Mouse (Mus musculus) testis, postnatal 10 days (tissue): Measurements from ENCODE around the gene Cog5.

Experiments
- DNase-seq: peaks from one replicate; pipeline ENCODE4 v3.0.0; 2021; ENCODE audit warnings: low spot score

The Cog5 gene

DNA sequence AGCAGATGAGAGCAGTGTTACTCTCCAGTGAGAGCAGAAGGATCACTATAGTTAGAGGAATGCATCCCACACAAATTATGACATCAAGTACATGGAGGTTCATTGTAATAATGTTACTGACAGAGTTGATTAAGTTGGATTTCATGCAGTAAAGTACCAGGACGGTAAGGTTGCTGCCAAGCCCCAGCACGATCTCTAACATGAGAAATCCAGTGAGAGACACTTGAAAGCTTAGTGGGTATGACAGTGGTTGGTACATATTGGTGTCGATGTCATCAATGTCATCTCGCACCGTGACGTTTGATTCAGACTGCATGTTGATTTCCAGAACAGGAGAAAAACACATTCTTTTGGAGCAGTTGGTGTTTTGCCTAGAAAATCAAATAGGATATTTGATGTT lies 55.0 kb downstream of the Cog5 start:
- no peak for DNase-seq

DNA sequence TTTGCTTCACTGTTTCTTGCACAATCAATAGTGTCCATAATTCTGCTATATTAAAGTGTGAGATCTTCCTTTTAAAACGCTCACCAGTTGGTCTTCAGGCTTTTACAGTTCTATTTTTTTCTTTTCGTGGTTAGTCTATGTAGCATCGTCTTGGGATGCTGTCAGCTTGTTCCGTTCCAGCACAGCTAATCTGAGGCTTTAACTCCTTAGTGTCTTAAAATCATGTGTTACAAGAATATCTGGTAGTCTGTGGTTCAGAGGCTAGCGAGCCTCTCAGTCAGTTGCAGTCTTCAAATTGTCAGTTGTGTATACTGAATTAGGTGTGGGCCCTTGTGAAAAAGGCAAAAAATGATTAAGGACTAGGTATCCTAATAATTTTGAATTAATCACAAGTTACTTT lies 57.6 kb downstream of the Cog5 start:
- no peak for DNase-seq

DNA sequence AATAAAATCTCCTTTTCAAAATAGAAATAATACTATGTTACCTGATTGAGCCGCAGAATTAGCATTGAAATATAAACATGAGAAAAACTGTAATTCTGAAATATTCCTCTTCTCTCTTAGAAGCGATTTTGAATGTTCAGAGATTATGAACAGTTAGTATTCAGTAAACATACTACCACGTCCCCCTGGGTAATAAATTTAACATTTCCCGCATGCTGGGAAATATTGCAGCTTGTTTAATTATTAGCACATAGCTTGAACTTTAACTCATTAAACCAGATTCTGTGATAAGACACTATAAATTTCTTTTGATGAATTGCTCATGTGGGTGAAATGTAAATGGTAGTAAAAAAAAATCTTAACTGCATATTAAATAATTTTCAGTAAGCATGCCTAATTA lies 58.1 kb downstream of the Cog5 start:
- DNase-seq, result no peak

DNA sequence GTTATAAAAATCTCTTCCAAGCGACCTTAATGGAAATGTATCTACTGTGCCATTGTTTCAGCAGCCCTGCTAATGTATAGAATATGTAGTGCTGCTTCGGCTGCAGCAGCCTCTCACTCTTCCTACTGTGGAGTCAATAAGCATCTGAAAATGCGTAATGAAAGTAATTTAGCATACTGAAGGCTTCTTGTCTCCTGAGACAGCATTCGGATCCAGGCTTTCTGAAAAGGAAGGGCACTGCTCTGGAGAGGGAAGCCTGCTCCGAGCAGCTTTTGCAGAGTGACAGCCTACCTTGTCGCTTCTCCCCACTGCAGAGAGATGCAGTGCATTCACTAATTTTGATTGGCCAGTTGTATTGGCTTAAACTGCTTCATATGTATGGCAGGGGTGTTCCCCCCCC lies 58.9 kb downstream of the Cog5 start, which contains the start of gene Gpr22:
Gene Gpr22, minus strand, starts transcription at position 348 of the 400 bp plus-strand sequence.
- DNase-seq, result no peak

DNA sequence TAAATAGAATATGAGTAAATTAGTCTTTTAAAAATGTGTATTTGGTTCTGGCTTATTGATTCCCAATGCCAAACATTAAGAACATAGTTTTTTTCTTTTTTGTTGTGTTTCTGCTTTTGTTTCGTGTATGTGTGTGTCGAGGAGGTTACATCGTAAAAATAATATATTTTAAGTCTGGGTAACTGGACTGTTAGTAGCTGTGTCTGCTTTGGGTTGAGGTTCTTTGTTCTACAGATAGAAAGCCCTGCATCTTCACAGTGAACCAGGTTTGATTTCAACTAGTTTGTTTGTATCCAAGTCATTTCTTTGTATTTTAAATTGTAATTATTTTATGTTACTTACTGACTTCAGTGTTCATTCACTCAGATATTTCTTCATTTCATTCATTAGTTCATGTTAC lies 59.4 kb downstream of the Cog5 start:
- no peak for DNase-seq

DNA sequence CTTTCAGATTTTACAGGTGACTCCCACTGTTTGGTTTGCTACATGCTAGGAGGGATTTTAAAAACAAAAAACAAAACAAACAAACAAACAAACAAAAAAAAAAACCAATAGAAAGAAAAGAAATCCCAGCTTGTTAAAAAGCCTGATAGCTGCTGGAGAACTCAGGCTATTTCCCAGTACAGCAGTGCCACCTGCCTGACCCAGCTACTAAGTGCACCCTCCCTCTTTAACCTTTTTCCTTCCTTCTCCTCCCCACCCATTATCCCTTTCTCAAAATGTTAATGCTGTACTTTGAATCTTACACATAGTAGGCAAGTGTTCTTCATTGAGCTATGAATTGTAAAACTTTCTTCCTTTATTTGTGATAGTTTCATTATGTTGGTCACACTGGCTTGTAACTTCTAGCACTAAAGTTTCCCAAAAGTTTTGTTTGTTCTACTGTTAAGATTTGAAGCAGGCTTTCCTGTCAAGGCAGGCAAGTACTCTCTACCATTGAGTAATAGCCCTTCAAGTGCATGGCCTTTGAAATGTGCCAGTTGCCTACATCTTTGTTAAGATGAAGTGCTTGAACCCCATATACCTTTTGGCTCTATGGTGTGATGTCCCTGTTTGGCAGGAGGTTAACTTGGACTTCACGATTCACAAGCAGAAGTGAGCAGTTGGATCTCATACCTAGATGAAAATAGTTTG lies 65.1 kb downstream of the Cog5 start:
- no peak for DNase-seq

DNA sequence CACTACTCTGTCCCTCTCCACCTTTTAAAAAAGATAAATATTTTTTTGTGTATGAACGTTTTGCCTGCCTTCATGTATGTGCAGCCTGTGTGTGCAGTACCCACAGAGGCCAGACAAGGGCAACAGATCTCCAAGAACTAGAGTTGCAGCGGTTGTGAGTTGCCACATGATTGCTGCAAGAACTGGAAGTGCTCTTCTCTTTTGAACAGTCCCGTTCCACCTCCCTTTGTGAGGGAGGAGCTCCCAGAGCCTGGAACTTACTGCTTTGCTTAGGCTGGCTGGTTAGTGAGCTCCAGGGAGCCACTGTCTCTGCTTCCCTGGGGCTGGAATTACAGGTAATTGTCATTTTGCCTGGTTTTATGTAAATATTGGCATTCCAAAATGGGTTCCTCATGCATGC lies 69.9 kb downstream of the Cog5 start:
- no peak for DNase-seq

DNA sequence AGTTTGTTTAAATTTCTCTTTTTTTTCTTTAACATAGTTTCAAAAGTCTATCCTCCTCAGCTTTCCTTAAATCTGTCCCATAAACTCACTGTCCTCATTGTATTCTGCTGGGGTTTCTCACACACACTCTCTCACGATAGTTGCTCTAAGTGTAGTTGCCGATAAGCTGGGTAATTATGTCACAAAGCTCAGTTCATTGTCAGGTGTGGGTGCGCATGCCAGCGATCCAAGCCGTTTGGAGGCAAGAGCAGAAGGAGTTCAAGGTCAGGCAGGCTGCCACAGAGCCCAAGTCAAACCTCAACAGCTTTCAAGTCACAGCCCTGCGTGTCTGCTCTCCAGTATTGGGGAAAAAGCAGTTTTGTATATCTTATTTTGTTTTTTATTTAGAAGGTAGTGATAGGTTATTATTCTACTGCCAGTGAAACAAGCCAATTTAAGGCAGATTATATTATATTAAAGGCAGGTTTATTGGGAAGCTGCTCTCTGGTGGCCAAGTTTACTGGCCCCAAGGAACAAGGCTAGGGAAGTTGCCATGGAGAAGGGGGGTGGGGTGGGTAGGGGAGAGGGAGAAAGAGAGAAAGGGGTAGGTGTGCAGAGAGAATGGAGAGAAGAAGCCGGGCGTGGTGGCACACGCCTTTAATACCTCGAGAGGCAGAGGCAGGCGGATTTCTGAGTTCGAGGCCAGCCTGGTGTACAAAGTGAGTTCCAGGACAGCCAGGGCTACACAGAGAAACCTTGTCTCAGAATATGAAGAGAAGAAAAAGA lies 71.0 kb downstream of the Cog5 start:
- peak; percentile 45 for DNase-seq

DNA sequence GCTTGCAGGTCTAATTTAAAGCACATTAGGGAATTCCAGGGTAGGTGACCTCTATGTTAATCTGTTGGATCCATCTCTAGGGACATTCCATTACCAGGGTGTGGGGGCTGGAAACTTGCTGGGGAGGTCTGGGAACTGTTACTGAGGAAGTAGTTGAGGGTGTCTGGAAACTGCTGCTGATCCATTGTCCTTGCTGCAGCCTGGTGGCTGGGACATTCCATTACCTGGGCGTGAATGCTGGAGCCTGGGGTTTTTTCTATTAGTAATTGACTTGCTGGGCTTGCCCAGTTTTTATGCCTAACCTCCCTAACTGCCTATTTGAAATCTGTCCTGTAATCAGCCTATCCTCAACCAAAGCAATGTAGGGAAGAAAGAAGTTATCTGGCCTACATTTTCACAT lies 72.0 kb downstream of the Cog5 start:
- no peak for DNase-seq

DNA sequence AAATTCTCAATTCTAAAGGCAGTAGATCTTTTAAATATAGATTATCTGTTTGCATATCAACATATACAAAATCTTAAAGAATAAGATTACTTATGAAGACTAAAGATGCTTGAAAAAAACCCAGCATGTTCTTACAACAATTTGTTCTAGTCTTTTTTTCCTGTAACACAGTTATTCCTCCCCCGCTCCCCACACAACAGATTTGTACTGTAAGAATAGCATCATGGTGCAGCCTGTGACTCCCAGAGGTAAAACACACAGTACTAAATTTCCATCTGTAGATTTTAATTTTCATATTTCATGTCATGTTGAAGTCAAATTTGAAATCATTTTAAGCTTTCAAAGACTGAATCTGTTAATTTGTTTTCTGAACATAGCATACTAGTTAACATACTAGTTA lies 75.5 kb downstream of the Cog5 start:
- no peak for DNase-seq

DNA sequence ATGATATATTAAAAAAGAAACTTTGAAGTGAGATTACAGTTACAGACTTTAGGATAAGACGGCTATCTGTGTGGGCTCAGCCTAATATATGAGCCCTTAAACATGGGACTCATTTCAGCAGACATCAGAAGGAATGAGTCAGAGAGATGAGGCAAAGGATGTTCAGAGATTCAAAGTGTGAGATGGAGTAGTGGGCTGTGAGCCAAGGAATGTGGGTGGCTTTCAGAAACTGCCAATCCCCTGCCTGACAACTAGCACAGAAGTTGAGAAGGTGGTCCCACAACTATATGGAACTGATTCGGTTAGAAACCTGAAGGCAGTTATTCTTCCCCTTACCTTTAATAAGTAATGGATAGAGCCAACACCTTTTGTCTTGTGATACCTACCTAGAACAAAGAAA lies 79.9 kb downstream of the Cog5 start:
- no peak for DNase-seq

DNA sequence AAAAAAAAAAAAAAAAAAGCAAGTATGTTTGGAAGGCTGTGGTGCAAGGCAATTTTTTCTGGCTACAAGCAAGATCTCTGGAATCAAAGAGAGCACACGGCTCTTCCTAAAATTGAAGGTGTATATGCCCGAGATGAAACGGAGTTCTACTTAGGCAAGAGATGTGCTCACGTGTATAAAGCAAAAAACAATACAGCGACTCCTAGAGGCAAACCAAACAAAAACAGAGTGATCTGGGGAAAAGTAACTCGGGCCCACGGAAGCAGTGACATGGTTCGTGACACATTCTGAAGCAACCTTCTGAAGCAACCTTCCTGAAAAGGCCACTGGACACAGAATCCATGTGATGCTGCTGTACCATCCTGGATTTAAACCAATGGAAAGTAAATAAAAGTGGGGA lies 92.6 kb downstream of the Cog5 start:
- no peak for DNase-seq

DNA sequence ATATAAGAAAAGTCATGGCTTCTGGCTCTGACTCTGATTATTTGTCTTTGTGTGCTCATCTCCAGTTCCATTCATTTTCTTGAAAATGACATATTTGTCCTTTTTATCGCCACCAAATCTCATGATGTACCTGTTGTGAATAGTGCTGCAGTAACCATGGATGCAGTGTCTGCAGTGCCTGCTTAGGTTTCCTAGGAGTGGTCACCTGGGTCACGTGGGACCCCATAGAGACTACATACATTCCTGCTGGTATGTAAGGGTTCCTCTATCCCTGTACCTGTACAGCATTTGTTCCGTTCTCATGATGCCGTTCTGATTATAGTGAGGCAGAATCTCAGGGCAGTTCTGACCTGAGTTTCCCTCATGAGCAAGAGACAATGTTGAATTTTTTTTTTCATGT lies 95.2 kb downstream of the Cog5 start:
- DNase-seq, result no peak

DNA sequence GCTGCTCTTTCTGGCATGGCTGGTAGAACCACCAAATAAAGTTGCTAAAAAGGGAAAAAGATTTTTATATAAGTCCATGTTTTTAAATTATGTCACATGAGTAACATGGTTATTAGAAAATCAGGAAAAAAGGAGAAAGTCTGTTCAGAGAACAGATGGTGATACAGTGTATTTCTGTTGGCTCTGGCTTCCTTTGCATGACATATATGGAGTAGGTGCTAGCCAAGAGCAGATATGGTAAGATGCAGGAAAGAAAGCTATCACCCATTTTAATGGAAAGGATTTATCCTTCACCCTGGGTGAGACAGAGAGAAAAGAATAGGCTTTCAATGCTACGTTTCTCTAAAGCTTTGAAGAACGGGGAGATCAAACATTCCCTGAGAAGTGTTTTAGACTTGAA lies 99.8 kb downstream of the Cog5 start:
- no peak for DNase-seq

DNA sequence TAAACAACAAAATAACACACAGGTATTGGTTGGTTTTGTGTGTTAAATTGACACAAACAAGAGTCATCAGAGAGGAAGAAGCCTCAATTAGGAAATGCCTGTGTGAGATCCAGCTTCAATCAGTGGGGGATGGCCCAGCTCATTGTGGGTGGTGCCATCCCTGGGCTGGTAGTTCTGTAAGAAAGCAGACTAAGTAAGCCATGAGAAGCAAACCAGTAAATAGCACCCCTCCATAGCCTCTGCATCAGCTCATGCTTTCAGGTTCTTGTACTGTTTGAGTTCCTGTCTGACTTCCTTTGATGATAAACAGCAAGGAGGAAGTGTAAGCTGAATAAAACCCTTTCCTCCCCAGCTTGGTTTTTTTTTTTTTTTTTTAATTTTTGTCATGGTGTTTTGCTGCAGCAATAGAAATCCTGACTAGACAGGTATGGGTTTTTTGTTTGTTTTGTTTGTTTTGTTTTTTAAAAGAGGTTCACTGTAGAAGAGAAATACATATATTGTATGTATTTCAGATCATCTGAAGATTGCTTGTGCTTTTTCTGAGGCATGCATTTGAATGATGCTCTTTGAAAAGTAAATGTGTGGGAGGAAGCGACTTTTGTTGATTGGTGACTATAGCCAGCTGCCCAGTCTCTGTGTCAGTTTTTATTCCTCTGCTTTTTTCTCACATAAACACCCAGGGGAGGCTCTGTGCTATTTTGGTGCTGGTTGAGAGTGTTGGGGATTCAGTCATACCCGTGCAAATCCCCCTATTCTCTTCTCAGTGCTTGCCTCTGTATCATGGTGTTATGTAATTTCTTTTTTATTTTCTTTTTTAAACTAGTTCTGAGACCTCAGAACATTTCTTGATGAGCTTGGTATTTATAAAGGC lies 101.5 kb downstream of the Cog5 start:
- DNase-seq, result no peak

DNA sequence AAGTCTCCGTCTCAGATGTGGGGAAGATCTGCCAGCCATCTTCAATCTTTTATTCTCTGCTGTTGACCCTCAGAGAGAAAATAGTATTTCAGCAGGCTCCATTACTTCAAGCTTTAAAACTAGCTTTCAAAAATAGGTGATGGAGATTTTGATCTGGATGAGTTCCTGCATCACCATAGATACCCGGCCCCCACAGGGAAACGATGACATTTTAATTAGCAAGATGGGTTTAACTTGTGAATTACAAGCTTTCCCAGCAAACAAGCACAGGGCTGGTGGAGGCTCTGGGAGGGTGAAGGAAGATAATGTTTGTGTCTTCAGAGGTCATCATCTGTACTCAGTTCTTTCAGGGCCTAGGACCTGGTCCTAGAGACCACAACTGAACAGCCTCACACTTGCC lies 118.9 kb downstream of the Cog5 start:
- no peak for DNase-seq

DNA sequence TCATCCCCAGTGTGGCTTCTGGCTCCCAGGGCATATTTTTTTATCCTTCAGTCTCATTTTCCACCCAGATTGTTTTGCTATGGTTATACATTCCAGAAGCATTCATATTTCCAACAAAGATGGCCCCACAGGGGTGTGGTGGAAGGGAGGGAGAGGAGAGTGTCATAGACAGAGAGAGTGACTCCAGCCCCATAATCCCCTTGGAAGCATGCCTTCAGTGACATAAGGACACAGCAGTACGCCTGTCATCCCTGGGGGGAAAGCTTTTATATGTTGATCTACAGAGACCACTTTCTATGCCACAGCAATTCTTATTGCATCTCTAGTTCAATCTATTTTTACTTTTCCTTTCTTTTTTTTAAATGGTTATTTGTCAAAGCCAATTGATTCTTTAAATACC lies 129.6 kb downstream of the Cog5 start:
- DNase-seq, result no peak

DNA sequence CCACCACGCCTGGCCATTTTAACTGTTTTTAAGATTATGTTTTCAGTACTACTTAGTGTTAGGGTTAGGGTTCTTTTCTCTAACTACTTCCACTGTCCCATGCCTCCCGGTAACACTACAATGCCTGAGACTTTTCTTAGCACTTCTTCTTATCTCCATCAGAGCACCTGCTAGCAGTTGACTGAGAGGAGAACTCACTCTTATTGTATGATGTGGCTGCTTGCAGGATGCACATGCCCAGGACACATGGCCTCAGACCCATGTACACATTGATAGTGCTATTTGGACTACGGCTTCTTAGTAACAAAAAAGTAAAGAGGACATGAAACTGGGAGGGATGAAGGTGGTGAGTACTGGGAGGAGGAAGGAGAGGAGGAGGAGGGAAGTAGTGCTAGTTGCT lies 133.9 kb downstream of the Cog5 start:
- no peak for DNase-seq

DNA sequence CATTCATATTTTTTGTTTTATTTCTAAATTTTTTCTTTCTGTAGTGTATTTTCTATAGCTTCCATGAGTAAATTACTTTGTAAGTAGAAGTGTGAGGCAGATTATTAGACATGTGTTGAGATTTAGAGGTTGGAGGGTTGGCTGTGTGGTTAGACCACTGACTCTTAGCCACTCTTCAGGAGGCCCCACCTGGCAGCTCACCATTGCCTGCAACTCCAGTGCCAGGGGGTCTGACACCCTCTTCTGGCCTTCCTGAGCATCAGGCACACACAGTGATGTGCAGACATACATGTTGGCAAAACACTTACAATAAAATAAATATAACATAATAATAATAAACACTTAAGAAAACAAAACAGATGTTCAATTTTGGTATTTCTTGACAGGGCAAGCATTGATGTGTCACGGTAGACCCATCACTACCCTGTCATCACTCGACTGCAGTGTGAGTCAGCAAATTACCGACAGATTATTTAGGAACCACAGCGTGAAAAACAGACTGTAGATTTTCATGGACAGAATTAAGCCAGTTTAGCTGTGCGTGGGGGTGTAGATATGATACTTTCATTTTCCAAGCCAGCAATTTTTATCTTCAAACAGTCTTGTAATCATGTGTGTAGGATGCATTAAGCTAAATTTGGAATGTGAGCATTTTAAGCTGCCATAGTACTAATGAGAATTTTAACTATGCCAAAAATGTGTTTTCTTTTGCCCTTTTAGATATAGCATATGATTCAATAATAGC lies 151.9 kb downstream of the Cog5 start:
- DNase-seq, result no peak

DNA sequence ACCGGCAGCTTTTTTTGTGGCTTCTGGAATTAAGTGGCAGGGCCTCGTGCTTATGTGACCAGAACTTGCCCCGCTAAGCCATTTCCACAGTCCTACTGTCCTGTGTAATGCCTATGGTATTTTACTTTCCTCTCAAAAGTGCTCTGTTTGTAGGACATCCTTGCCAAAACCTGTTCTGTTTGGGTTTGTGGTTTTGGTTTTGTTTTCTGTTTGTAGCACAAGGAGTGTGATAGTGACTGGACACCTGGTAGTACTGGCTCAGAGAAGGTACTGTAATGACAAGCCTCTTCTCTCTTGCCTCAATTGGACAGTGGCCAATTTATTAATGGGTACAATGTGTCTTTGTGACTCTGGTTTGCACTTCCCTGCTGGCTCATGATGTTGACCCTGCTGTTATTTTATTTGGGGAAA lies 163.4 kb downstream of the Cog5 start:
- DNase-seq, result no peak

DNA sequence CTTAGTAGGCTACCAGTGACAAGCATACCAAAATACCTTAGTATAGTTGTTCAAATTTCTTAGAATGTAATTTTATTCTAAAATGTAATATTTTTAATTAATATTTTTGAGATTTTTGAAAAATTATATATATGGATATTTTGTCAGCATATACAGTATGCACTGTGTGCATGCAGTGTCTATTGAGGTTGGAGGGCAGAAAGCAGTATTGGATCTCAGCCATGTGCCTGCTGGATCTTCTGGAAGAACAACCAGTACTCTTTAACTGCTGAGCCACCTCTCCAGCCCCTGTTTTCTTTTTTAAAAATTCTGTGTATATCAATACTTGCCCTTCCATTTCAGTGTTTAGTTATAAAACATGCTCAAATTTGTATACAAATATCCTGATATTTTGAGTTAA lies 164.4 kb downstream of the Cog5 start:
- DNase-seq, result no peak

DNA sequence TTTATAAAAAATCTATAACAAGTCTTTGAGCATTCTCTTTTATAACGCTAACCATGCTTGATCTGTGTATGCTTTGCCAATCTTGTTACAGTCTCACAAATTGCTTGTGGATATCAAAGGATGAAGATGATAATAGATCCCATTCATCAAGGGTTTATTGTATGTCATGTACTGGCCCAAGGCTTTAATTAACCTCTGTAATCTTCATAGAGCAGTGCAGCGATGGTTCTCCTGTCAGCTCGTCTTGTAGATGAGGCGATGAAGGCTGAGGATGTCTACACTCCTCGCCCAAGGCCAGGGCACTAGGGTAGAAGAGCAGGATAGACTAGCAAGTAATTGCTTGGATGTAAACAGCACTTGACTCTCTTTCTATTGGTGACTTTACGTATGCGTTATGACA lies 164.9 kb downstream of the Cog5 start:
- DNase-seq, result no peak
